Mouse (Mus musculus) lung, postnatal 10 days (tissue): ENCODE results near the gene Khnyn.

Source experiments
- DNase-seq: peaks from one replicate; pipeline ENCODE4 v3.0.0; 2021

Khnyn gene

GRCm38 (mm10) chr14:55884713-55885113 is at the start of gene Khnyn:
Gene Khnyn, plus strand, starts transcription at chr14:55884947.
- peak; percentile 96 for DNase-seq

- DNase-seq = no peak
These were observed 46.4 kb upstream of the Khnyn start for GRCm38 (mm10) chr14:55838312-55838711.

GRCm38 (mm10) chr14:55838740-55839139 is 46.0 kb upstream of the Khnyn start:
- no peak for DNase-seq

GRCm38 (mm10) chr14:55840853-55841366 is 43.8 kb upstream of the Khnyn start:
- DNase-seq = peak; percentile 36

GRCm38 (mm10) chr14:55842794-55843193 is 42.0 kb upstream of the Khnyn start:
- DNase-seq = no peak

- DNase-seq = no peak
These were observed 39.0 kb upstream of the Khnyn start for GRCm38 (mm10) chr14:55845506-55846294.

- no peak for DNase-seq
These were observed 33.9 kb upstream of the Khnyn start for GRCm38 (mm10) chr14:55850885-55851284.

GRCm38 (mm10) chr14:55852646-55853551 is 31.8 kb upstream of the Khnyn start:
- peak; percentile 72 for DNase-seq

- peak; percentile 92 for DNase-seq
These were observed 31.0 kb upstream of the Khnyn start, which contains the start of gene Nynrin for GRCm38 (mm10) chr14:55853621-55854285. Gene Nynrin, plus strand, starts transcription at chr14:55854010.

- DNase-seq = peak; percentile 39
These were observed 30.2 kb upstream of the Khnyn start for GRCm38 (mm10) chr14:55854406-55855100.

GRCm38 (mm10) chr14:55855101-55855561 is 29.6 kb upstream of the Khnyn start:
- peak; percentile 69 for DNase-seq

GRCm38 (mm10) chr14:55857588-55857987 is 27.2 kb upstream of the Khnyn start:
- peak; percentile 45 for DNase-seq

GRCm38 (mm10) chr14:55862186-55862585 is 22.6 kb upstream of the Khnyn start:
- DNase-seq = no peak

- DNase-seq = no peak
These were observed 21.8 kb upstream of the Khnyn start for GRCm38 (mm10) chr14:55862970-55863369.

GRCm38 (mm10) chr14:55863773-55864172 is 21.0 kb upstream of the Khnyn start:
- peak; percentile 82 for DNase-seq

GRCm38 (mm10) chr14:55866962-55867361 is 17.8 kb upstream of the Khnyn start:
- peak; percentile 82 for DNase-seq

- no peak for DNase-seq
These were observed 16.3 kb upstream of the Khnyn start for GRCm38 (mm10) chr14:55868230-55869026.

GRCm38 (mm10) chr14:55869538-55869937 is 15.2 kb upstream of the Khnyn start:
- no peak for DNase-seq

GRCm38 (mm10) chr14:55872039-55872438 is 12.7 kb upstream of the Khnyn start:
- no peak for DNase-seq

GRCm38 (mm10) chr14:55872551-55872950 is 12.2 kb upstream of the Khnyn start:
- DNase-seq = no peak

- no peak for DNase-seq
These were observed 11.5 kb upstream of the Khnyn start for GRCm38 (mm10) chr14:55873242-55873713.
